Mouse (Mus musculus) lung, adult 2 months (tissue): ENCODE measurements around the gene Gm17349.
"Not testable (repeated sequence)": the region's sequence is repeated elsewhere in the genome, so short reads cannot be mapped to it uniquely, and the experiment has no call there.

Experiments used
- CTCF ChIP-seq: fragments of 200-500 bp; IDR thresholded peaks from 2 replicates; pipeline ENCODE4 v1.5.1; 2011; ENCODE audit warnings: mild to moderate bottlenecking, low read length, control low read depth; ENCODE audit not compliant: insufficient read depth
- POLR2A ChIP-seq: fragments of 200-500 bp; IDR thresholded peaks from 2 replicates; pipeline ENCODE4 v1.6.1; 2011; ENCODE audit warnings: low read depth, mild to moderate bottlenecking, control low read depth, low read length, borderline replicate concordance; ENCODE audit errors: extremely low read depth

GRCm38 (mm10) chr15:99727039-99727438 lies 21.7 kb upstream of the Gm17349 start:
- not testable (repeated sequence) for TF ChIP-seq CTCF, POLR2A
